Mouse (Mus musculus) lung, adult 2 months (tissue): ENCODE measurements at regions not wholly inside any gene's neighbourhood (a gene's known extent, or its start where the extent isn't known, plus 50 kb on each side); places are given as distances from the start of the nearest gene placed in this dataset.

Source experiments
- CTCF ChIP-seq: fragments of 200-500 bp; IDR thresholded peaks from 2 replicates; pipeline ENCODE4 v1.5.1; 2011; ENCODE audit warnings: mild to moderate bottlenecking, low read length, control low read depth; ENCODE audit not compliant: insufficient read depth
- POLR2A ChIP-seq: fragments of 200-500 bp; IDR thresholded peaks from 2 replicates; pipeline ENCODE4 v1.6.1; 2011; ENCODE audit warnings: low read depth, mild to moderate bottlenecking, control low read depth, low read length, borderline replicate concordance; ENCODE audit errors: extremely low read depth

DNA sequence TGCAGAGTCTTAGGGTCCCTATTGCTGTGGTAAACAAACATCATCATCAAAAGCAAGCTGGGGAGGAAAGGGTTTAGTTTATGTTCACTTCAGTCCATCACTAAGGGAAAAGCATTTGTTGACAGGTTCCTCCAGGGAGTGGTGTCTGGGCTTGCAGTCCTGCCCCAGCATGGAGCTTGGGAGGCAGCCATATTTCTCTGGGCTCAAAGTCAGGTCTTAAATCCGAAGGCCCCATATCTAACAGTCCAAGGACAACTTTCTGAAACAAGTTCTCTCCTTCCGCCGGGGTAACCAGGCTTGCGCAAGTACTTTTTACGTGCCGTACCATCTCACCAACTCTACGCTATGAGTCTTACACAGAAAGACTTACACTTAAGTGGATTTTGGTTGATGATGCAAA, 85.2 kb downstream of the Stk35 start:
- TF ChIP-seq CTCF (no peak), POLR2A (no peak)
